Mouse (Mus musculus): ENCODE data around the gene Rab9b. TPM values are rescaled to one million over a fixed set of nuclear protein-coding genes. Genes with fewer than 3 reads are reported as not detected.

Rab9b gene
- 0.37 TPM for polyA plus RNA-seq (2014; fragmentation: Illumina TruSeq; extraction: RNeasy Lipid Tissue Mini Kit (QIAGEN cat#74804); ENCODE audit: low read depth, low replicate concordance)

DNA sequence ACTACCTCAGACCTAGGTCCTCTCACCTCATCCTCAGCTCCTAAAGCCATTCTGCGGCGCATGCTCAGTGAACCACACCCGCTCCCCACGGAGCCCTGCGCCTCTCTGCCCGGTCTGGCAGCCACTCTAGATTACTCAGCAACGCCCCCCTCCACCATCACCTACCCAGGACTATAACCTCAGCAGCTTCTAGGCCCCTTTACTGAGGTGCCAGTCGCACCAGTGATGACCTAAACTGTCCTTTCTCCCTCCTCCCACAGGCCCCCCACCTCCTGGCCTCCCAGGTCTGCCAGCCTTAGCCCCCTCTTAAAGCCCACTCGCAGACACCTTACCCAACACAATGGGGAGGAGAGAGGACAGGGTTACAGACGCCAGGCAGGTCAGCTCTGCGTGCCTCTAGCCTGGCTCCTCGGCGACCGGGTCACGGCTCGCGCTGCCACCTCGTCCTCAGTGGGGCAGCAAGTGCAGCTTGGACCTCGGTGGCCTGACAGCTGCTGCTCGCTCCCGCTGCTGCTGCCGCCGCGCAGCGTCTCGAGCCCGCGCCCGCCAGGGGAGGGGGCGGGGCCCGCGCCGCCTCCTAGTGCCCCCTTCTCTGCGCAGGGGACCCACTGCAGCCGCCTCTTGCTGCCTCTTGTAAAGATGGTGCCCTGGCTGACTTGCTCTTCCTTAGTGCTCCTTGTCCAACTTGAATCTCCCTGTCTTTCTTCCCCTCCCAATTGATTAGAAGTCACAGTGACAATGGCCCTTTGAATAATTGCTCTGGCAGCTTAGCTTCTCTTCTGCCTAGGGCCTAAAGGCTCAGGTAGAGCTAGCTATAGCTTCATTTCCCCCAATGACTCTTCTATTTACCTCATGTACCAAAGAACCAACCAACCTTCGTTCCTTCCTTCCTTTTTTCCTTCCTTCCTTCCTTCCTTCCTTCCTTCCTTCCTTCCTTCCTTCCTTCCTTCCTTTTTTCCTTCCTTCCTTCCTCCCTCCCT lies at the start of gene Rab9b:
Gene Rab9b, minus strand, starts transcription at position 695 of the 980 bp plus-strand sequence.

DNA sequence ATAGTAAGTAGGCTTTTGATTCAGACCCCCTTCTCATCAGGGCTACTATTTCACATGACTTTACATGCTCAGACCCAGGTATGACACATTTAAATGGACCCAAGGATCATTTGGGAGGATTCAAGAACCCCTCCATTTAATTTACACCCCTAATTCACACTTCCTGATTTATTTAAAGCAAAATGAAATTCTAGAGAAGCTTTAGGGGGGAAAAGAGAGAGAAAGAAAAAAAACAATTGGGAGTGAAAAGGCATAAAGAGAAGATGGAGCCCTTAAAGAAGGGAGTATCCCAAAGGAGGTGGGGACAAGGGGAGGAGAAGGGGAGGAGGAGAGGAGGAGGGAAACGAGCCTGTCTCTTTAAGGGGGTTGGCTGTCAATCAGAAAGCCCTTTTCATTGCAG lies 46.2 kb downstream of the Rab9b start, which contains the start of gene Plp1:
Gene Plp1, plus strand, starts transcription at position 301 of the 400 bp plus-strand sequence.

Other genes with a start within 250 kb of the Rab9b start
- gene Tceal1, start 160.8 kb downstream of the Rab9b start, polyA plus RNA-seq (2014; fragmentation: Illumina TruSeq; extraction: RNeasy Lipid Tissue Mini Kit (QIAGEN cat#74804); ENCODE audit: low read depth, low replicate concordance) = 9.7 TPM
- gene Morf4l2, start 125.1 kb downstream of the Rab9b start, polyA plus RNA-seq (2014; fragmentation: Illumina TruSeq; extraction: RNeasy Lipid Tissue Mini Kit (QIAGEN cat#74804); ENCODE audit: low read depth, low replicate concordance) = 518 TPM
- not detected for gene Glra4, start 88.6 kb downstream of the Rab9b start, polyA plus RNA-seq (2014; fragmentation: Illumina TruSeq; extraction: RNeasy Lipid Tissue Mini Kit (QIAGEN cat#74804); ENCODE audit: low read depth, low replicate concordance)
- gene Plp1, start 46.1 kb downstream of the Rab9b start, polyA plus RNA-seq (2014; fragmentation: Illumina TruSeq; extraction: RNeasy Lipid Tissue Mini Kit (QIAGEN cat#74804); ENCODE audit: low read depth, low replicate concordance) = 4.8 TPM
- gene H2bfm, start 58.6 kb upstream of the Rab9b start, polyA plus RNA-seq (2014; fragmentation: Illumina TruSeq; extraction: RNeasy Lipid Tissue Mini Kit (QIAGEN cat#74804); ENCODE audit: low read depth, low replicate concordance) = not detected
- gene Tmsb15b2, start 106.7 kb upstream of the Rab9b start, polyA plus RNA-seq (2014; fragmentation: Illumina TruSeq; extraction: RNeasy Lipid Tissue Mini Kit (QIAGEN cat#74804); ENCODE audit: low read depth, low replicate concordance) = 16.2 TPM
- 3.9 TPM for gene Tmsb15l, start 108.1 kb upstream of the Rab9b start, polyA plus RNA-seq (2014; fragmentation: Illumina TruSeq; extraction: RNeasy Lipid Tissue Mini Kit (QIAGEN cat#74804); ENCODE audit: low read depth, low replicate concordance)
- gene Tmsb15b1, start 108.1 kb upstream of the Rab9b start, polyA plus RNA-seq (2014; fragmentation: Illumina TruSeq; extraction: RNeasy Lipid Tissue Mini Kit (QIAGEN cat#74804); ENCODE audit: low read depth, low replicate concordance) = 18.0 TPM
- gene Zcchc18, start 124.4 kb upstream of the Rab9b start, polyA plus RNA-seq (2014; fragmentation: Illumina TruSeq; extraction: RNeasy Lipid Tissue Mini Kit (QIAGEN cat#74804); ENCODE audit: low read depth, low replicate concordance) = 4.3 TPM
- 7.4 TPM for gene Slc25a53, start 169.5 kb upstream of the Rab9b start, polyA plus RNA-seq (2014; fragmentation: Illumina TruSeq; extraction: RNeasy Lipid Tissue Mini Kit (QIAGEN cat#74804); ENCODE audit: low read depth, low replicate concordance)
- 3.5 TPM for gene Fam199x, start 180.8 kb upstream of the Rab9b start, polyA plus RNA-seq (2014; fragmentation: Illumina TruSeq; extraction: RNeasy Lipid Tissue Mini Kit (QIAGEN cat#74804); ENCODE audit: low read depth, low replicate concordance)